8 mouse cellular contexts compared by ENCODE assay signal in genomic region chr4:45296662-45297564, GRCm38 (mm10). TPM values are rescaled to one million over a fixed set of nuclear protein-coding genes. Genes with fewer than 3 reads are reported as not detected.
DNase-seq lines count a peak whose midpoint lies in the region; ATAC-seq and TF ChIP-seq lines count a peak whose summit lies in the region.

Gene Trmt10b, plus strand, starts transcription at chr4:45297127.

- peak; percentile 87 for DNase-seq in A20 (ENCODE audit: low read depth, low spot score)
- DNase-seq in adrenal gland, postnatal 25 days: peak; percentile 59
- DNase-seq in heart, adult 8-10 months (ENCODE audit: low spot score): peak; percentile 70
- DNase-seq in limb, embryonic 14.5 days (ENCODE audit: low spot score): peak; percentile 82
- peak; percentile 90 for DNase-seq in splenic B cell, adult 2 months (ENCODE audit: low read depth, low spot score)

- peaks cover 9% of the 10 kb centered on the region; the same call in 1 of the 2 replicates for H3K36me3 ChIP-seq in embryonic facial prominence, embryonic 12.5 days
- H3K36me3 ChIP-seq in kidney, embryonic 14.5 days (ENCODE audit: control insufficient read depth, insufficient read depth, low read length): peaks cover 1% of the 10 kb centered on the region; the same call in 1 of the 2 replicates
- H3K36me3 ChIP-seq in limb, embryonic 14.5 days (ENCODE audit: control insufficient read depth, insufficient read depth, low read length): peaks cover 15% of the 10 kb centered on the region
- H3K36me3 ChIP-seq in midbrain, embryonic 16.5 days (ENCODE audit: control insufficient read depth, insufficient read depth, low read length): peaks cover 10% of the 10 kb centered on the region
- no peaks in the 10 kb centered on the region for H3K36me3 ChIP-seq in splenic B cell, adult 2 months (ENCODE audit: control insufficient read depth, insufficient read depth, low read length, poor library complexity, severe bottlenecking)

- H3K27ac ChIP-seq in embryonic facial prominence, embryonic 12.5 days: no peak within 1 kb of the TSS
- H3K27ac ChIP-seq in kidney, embryonic 14.5 days (ENCODE audit: low read depth, low read length): no peak within 1 kb of the TSS
- H3K27ac ChIP-seq in limb, embryonic 14.5 days (replicated peaks; ENCODE audit: low read depth, low read length): no peak within 1 kb of the TSS
- peak within 1 kb of the TSS; percentile 48; the same call in 1 of the 2 replicates for H3K27ac ChIP-seq in midbrain, embryonic 16.5 days (ENCODE audit: low read length)

- H3K9ac ChIP-seq in embryonic facial prominence, embryonic 12.5 days: peak within 1 kb of the TSS; percentile 65
- peak within 1 kb of the TSS; percentile 62 for H3K9ac ChIP-seq in kidney, embryonic 14.5 days (ENCODE audit: low read depth, low read length)
- peak within 1 kb of the TSS; percentile 56 for H3K9ac ChIP-seq in limb, embryonic 14.5 days (ENCODE audit: low read depth, low read length, severe bottlenecking)
- peak within 1 kb of the TSS; percentile 83 for H3K9ac ChIP-seq in midbrain, embryonic 16.5 days (ENCODE audit: low read depth, low read length)

- H3K27me3 ChIP-seq in embryonic facial prominence, embryonic 12.5 days: no peaks in the 10 kb centered on the region
- H3K27me3 ChIP-seq in kidney, embryonic 14.5 days (ENCODE audit: control insufficient read depth, insufficient read depth, low read length): no peaks in the 10 kb centered on the region
- H3K27me3 ChIP-seq in limb, embryonic 14.5 days (ENCODE audit: control insufficient read depth, insufficient read depth, low read length): no peaks in the 10 kb centered on the region
- H3K27me3 ChIP-seq in midbrain, embryonic 16.5 days (ENCODE audit: control insufficient read depth, insufficient read depth, low read depth, low read length): no peaks in the 10 kb centered on the region
- no peaks in the 10 kb centered on the region for H3K27me3 ChIP-seq in splenic B cell, adult 2 months (ENCODE audit: control insufficient read depth, insufficient read depth, low read length, poor library complexity, severe bottlenecking)

- 21% methylated on average over 27 of the region's 27 CpGs for WGBS in embryonic facial prominence, embryonic 12.5 days
- 19% methylated on average over 27 of the region's 27 CpGs for WGBS in kidney, embryonic 14.5 days
- 19% methylated on average over 27 of the region's 27 CpGs for WGBS in limb, embryonic 14.5 days
- 22% methylated on average over 27 of the region's 27 CpGs for WGBS in midbrain, embryonic 16.5 days

- H3K4me3 ChIP-seq in embryonic facial prominence, embryonic 12.5 days: peak within 1 kb of the TSS; percentile 80
- H3K4me3 ChIP-seq in kidney, embryonic 14.5 days (ENCODE audit: low read length): peak within 1 kb of the TSS; percentile 57
- H3K4me3 ChIP-seq in limb, embryonic 14.5 days (replicated peaks; ENCODE audit: low read length): peak within 1 kb of the TSS; percentile 53
- H3K4me3 ChIP-seq in midbrain, embryonic 16.5 days (ENCODE audit: low read depth, low read length): peak within 1 kb of the TSS; percentile 75

- TF ChIP-seq POLR2A in limb, embryonic 14.5 days (IDR thresholded peaks at IDR 0.05; ENCODE audit: borderline replicate concordance, extremely low read depth, insufficient read depth, insufficient read length): no peak

- peak within 1 kb of the TSS; percentile 61 for H3K4me2 ChIP-seq in embryonic facial prominence, embryonic 12.5 days (replicated peaks)
- H3K4me2 ChIP-seq in kidney, embryonic 14.5 days (replicated peaks; ENCODE audit: low read depth, low read length): peak within 1 kb of the TSS; percentile 65
- H3K4me2 ChIP-seq in limb, embryonic 14.5 days (replicated peaks; ENCODE audit: low read depth, low read length, severe bottlenecking): peak within 1 kb of the TSS; percentile 63
- peak within 1 kb of the TSS; percentile 83 for H3K4me2 ChIP-seq in midbrain, embryonic 16.5 days (ENCODE audit: low read length)

- H3K4me1 ChIP-seq in embryonic facial prominence, embryonic 12.5 days: peaks cover 6% of the 10 kb centered on the region; the same call in 1 of the 2 replicates
- H3K4me1 ChIP-seq in kidney, embryonic 14.5 days (ENCODE audit: control insufficient read depth, insufficient read depth, low read length): no peaks in the 10 kb centered on the region
- 0 out of 2 replicates have a peak, but pooled peaks cover 4% of the 10 kb centered on the region for H3K4me1 ChIP-seq in limb, embryonic 14.5 days (ENCODE audit: control insufficient read depth, insufficient read depth, low read length)
- H3K4me1 ChIP-seq in midbrain, embryonic 16.5 days (ENCODE audit: control insufficient read depth, insufficient read depth, low read length): peaks cover 11% of the 10 kb centered on the region

- 0 out of 2 replicates have a peak, but pooled peaks have one; percentile 74 for ATAC-seq in embryonic facial prominence, embryonic 12.5 days (ENCODE audit: insufficient number of reproducible peaks, insufficient read depth, low FRiP score, low TSS enrichment)
- ATAC-seq in kidney, embryonic 14.5 days (ENCODE audit: low FRiP score, low TSS enrichment): peak; percentile 87
- peak; percentile 62; the same call in 1 of the 2 replicates for ATAC-seq in limb, embryonic 14.5 days (ENCODE audit: low FRiP score, low read depth)
- ATAC-seq in midbrain, embryonic 16.5 days: peak; percentile 97

- H3K9me3 ChIP-seq in embryonic facial prominence, embryonic 12.5 days: no peaks in the 10 kb centered on the region
- no peaks in the 10 kb centered on the region for H3K9me3 ChIP-seq in kidney, embryonic 14.5 days (ENCODE audit: control insufficient read depth, low read length)
- no peaks in the 10 kb centered on the region for H3K9me3 ChIP-seq in limb, embryonic 14.5 days (ENCODE audit: control insufficient read depth, low read length)
- no peaks in the 10 kb centered on the region for H3K9me3 ChIP-seq in midbrain, embryonic 16.5 days (replicated peaks; ENCODE audit: control insufficient read depth, low read length, poor library complexity, severe bottlenecking)

RNA-seq across cellular contexts. Expression of gene Trmt10b, which starts in this region (rescaled TPM):
- 10.2 and 14.9 TPM in 2 replicates for total RNA-seq in adrenal gland, postnatal 25 days (2021)
- polyA plus RNA-seq in embryonic facial prominence, embryonic 12.5 days (2016; fragmentation: Nextera tagmentation; extraction: Ambion mirVana): 19.4 and 20.5 TPM in 2 replicates
- total RNA-seq in heart, adult 8-10 months (2022): 1 to 10 TPM; 2.7 to 6.8 (median 3.3) TPM
- polyA plus RNA-seq in kidney, embryonic 14.5 days (2014; fragmentation: Nextera tagmentation; extraction: Ambion mirVana): 20.6 and 23.1 TPM in 2 replicates
- 7.1 and 10.1 TPM in 2 replicates for polyA plus RNA-seq in limb, embryonic 14.5 days (2012; rRNA removed)
- 16.2 and 18.5 TPM in 2 replicates for polyA plus RNA-seq in limb, embryonic 14.5 days (2014; fragmentation: Nextera tagmentation; extraction: Ambion mirVana)
- polyA plus RNA-seq in midbrain, embryonic 16.5 days (2015; fragmentation: Nextera tagmentation; extraction: Ambion mirVana): 25.5 and 28.6 TPM in 2 replicates
